Mouse (Mus musculus) frontal cortex, adult 2 months (tissue): ENCODE data around the gene Pcgf3. TPM values are rescaled to one million over a fixed set of nuclear protein-coding genes. Genes with fewer than 3 reads are reported as not detected.

Experiments
- DNase-seq, 2 experiments: peaks; one replicate each; pipeline ENCODE4 v3.0.0; 2022; ENCODE audit warnings: low spot score in 1 of 2; ENCODE audit errors: extremely low spot score in 1 of 2
- polyA plus RNA-seq: library from polyadenylated mRNA; depleted of rRNA; stranded (reverse); fragments of >200 nt; gene quantifications from 2 replicates; pipeline ENCODE4 v1.2.3, GENCODE M21; 2012; rRNA removed

Pcgf3 gene
- polyA plus RNA-seq, 1 experiment: 19.0 TPM

DNA sequence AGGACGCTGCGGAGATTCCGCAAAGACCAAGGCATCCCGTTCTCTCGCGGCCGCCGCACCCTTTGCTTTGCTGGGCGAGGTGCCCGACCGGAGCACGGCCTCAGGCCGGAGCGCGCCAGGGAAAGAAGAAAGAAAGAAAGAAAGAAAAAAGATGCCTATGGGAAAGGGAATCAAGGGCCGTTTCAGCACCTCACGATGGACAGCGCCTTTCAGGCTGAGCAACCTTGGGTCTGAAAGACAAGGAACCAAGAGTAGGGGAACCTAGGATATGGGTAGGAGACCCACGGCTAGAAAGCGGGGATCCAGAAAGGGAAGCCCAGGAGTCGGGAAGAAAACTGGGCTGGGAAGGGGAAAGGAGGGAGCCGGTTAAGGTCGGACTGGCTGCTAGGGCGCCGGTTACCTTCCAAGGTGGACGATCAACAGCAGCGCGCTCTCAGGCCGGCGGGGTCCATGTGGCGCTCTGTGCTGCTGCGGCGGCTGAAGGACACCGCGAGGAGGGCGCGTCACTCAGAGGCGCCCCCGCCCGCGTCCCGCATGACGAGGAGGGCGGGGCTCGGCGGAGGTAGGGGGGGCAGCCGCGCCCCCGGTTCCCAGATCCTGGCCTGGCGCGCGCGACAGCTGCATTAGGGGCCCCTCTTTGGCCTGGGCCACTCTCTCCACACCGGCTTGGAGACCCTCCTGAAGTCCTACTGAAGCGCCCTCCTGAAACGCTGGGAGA, 88.6 kb downstream of the Pcgf3 start, which contains the start of gene Cplx1:
Cplx1 (minus strand) TSS at position 536 of the 718 bp plus-strand sequence.
- DNase-seq: peak; percentile 28 to 77

- DNase-seq: peak in 1 of 2 experiments; percentile 23
Measured at GRCm38 (mm10) chr5:108550207-108550594, 89.2 kb downstream of the Pcgf3 start.

DNA sequence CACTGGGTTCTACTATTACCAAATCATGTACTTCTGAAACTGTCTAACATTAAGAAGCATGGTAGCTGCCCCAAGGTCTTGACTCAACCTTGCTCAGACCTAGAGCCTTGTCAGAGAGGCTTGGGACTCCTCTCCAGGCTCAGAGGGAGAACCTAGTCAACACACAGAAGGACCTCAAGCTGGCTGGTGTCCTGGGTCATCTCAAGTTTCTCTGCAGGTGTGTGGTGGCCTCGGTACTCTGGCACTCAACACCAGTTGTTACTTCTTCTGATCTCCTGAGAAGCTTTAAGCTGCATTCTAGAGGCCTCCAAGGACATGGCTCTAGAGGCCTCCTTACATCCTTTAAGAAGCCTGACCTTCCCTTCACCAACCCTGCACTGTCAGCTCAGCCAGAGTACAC, 93.0 kb downstream of the Pcgf3 start:
- no peak for DNase-seq

Other genes starting within 250 kb of the Pcgf3 start
- gene Dr1, start 192.3 kb upstream of the Pcgf3 start, polyA plus RNA-seq: 29.3 and 31.8 TPM in 2 replicates
- gene Pigg, start 148.6 kb upstream of the Pcgf3 start, polyA plus RNA-seq: 8.4 and 8.8 TPM in 2 replicates
- gene Gm42517, start 93.3 kb upstream of the Pcgf3 start, polyA plus RNA-seq: 44.5 and 52.1 TPM in 2 replicates
- gene Pde6b, start 72.8 kb upstream of the Pcgf3 start, polyA plus RNA-seq: 0.17 and 0.18 TPM in 2 replicates
- 350 and 364 TPM in 2 replicates for gene Atp5k, start 26.8 kb upstream of the Pcgf3 start, polyA plus RNA-seq
- 0.98 and 1.2 TPM in 2 replicates for gene Mfsd7a, start 12.3 kb upstream of the Pcgf3 start, polyA plus RNA-seq
- gene Cplx1, start 88.8 kb downstream of the Pcgf3 start, polyA plus RNA-seq: 398 and 463 TPM in 2 replicates
- 74.1 and 78.1 TPM in 2 replicates for gene Gak, start 168.5 kb downstream of the Pcgf3 start, polyA plus RNA-seq
- 63.1 and 66.6 TPM in 2 replicates for gene Tmem175, start 168.5 kb downstream of the Pcgf3 start, polyA plus RNA-seq
- 29.2 and 29.7 TPM in 2 replicates for gene Idua, start 199.1 kb downstream of the Pcgf3 start, polyA plus RNA-seq
- 52.4 and 59.1 TPM in 2 replicates for gene Dgkq, start 208.4 kb downstream of the Pcgf3 start, polyA plus RNA-seq
- gene Slc26a1, start 214.3 kb downstream of the Pcgf3 start, polyA plus RNA-seq: 1.4 and 1.7 TPM in 2 replicates
- 38.9 and 42.3 TPM in 2 replicates for gene Fgfrl1, start 231.2 kb downstream of the Pcgf3 start, polyA plus RNA-seq